Mouse (Mus musculus) CD8-positive naive resting alpha-beta T cell, adult 57 days (primary cell): ENCODE data around the gene Tmem254a. TPM values are rescaled to one million over a fixed set of nuclear protein-coding genes. Genes with fewer than 3 reads are reported as not detected.

ENCODE experiments used
- total RNA-seq: library from RNA; stranded (reverse); gene quantifications from one replicate; pipeline ENCODE4 v1.2.4, GENCODE M21; 2023

Tmem254a gene
- total RNA-seq: 5.9 TPM

GRCm38 (mm10) chr14:25927562-25927881, at the start of gene Tmem254a:
Tmem254a (minus strand) TSS chr14:25927672.

GRCm38 (mm10) chr14:25938004-25938403, 10.5 kb upstream of the Tmem254a start, which contains the start of gene Cphx1:
Cphx1 (plus strand) TSS chr14:25938304.

GRCm38 (mm10) chr14:25903000-25903399, 24.5 kb downstream of the Tmem254a start, which contains the start of gene Plac9a:
Plac9a (minus strand) TSS chr14:25903100.

Other genes starting within 250 kb of the Tmem254a start
- gene Ppif, start 233.5 kb downstream of the Tmem254a start, total RNA-seq: 28.2 TPM
- gene Zcchc24, start 158.6 kb downstream of the Tmem254a start, total RNA-seq: 2.5 TPM
- gene Anxa11, start 85.5 kb downstream of the Tmem254a start, total RNA-seq: 89.6 TPM
- not detected for gene Plac9a, start 24.6 kb downstream of the Tmem254a start, total RNA-seq
- gene Cphx1, start 10.6 kb upstream of the Tmem254a start, total RNA-seq: not detected
- not detected for gene Duxbl1, start 50.9 kb upstream of the Tmem254a start, total RNA-seq
- gene Gm9780, start 115.0 kb upstream of the Tmem254a start, total RNA-seq: not detected
- gene Tmem254c, start 139.7 kb upstream of the Tmem254a start, total RNA-seq: 10.5 TPM
- not detected for gene Cphx2, start 153.8 kb upstream of the Tmem254a start, total RNA-seq
- gene Cphx3, start 154.6 kb upstream of the Tmem254a start, total RNA-seq: not detected
- gene Duxbl2, start 190.7 kb upstream of the Tmem254a start, total RNA-seq: not detected